Mouse (Mus musculus) spleen, embryonic (tissue): ENCODE measurements around the gene Pex26.

Experiments
- CTCF ChIA-PET: fragments of 350-600 bp; sonication (Branson Sonifier 250); formaldehyde crosslinking; loops from one replicate; lab custom pipeline; 2022; lab: Charles Lee

The Pex26 gene

GRCm38 (mm10) chr6:121202026-121202425, 18.6 kb downstream of the Pex26 start:
- CTCF ChIA-PET: no interaction called here

GRCm38 (mm10) chr6:121206481-121206880, 23.0 kb downstream of the Pex26 start:
- CTCF ChIA-PET: no interaction called here

- CTCF ChIA-PET: no interaction called here
Measured at GRCm38 (mm10) chr6:121209584-121209983, 26.1 kb downstream of the Pex26 start.

- CTCF ChIA-PET: no interaction called here
Measured at GRCm38 (mm10) chr6:121210149-121210925, 26.9 kb downstream of the Pex26 start, which contains the start of gene Tuba8. Tuba8 (plus strand) TSS chr6:121210696.

GRCm38 (mm10) chr6:121210926-121211289, 27.4 kb downstream of the Pex26 start:
- CTCF ChIA-PET: interaction anchor here (0.7 kb wide), 1 partner anchor 46 kb away, joined by 4 read pairs; no protein-coding TSS in a partner anchor

- CTCF ChIA-PET: interaction anchor here (0.6 to 0.7 kb wide), 2 partner anchors 9 to 46 kb away, joined by 3 to 4 read pairs; no protein-coding TSS in a partner anchor
Measured at GRCm38 (mm10) chr6:121211743-121212142, 28.3 kb downstream of the Pex26 start.

GRCm38 (mm10) chr6:121212988-121213387, 29.5 kb downstream of the Pex26 start:
- CTCF ChIA-PET: no interaction called here

GRCm38 (mm10) chr6:121214221-121214620, 30.8 kb downstream of the Pex26 start:
- CTCF ChIA-PET: no interaction called here

- CTCF ChIA-PET: no interaction called here
Measured at GRCm38 (mm10) chr6:121214667-121215330, 31.3 kb downstream of the Pex26 start.

- CTCF ChIA-PET: no interaction called here
Measured at GRCm38 (mm10) chr6:121215336-121215735, 31.9 kb downstream of the Pex26 start.

GRCm38 (mm10) chr6:121215896-121216295, 32.4 kb downstream of the Pex26 start:
- CTCF ChIA-PET: no interaction called here

GRCm38 (mm10) chr6:121216589-121217255, 33.3 kb downstream of the Pex26 start:
- CTCF ChIA-PET: no interaction called here

- CTCF ChIA-PET: interaction anchor here (0.7 kb wide), 1 partner anchor 83 kb away, joined by 4 read pairs; no protein-coding TSS in a partner anchor
Measured at GRCm38 (mm10) chr6:121218002-121218401, 34.5 kb downstream of the Pex26 start.

- CTCF ChIA-PET: interaction anchor here (0.6 kb wide), 1 partner anchor 323 kb away, joined by 3 read pairs; no protein-coding TSS in a partner anchor
Measured at GRCm38 (mm10) chr6:121219406-121219805, 35.9 kb downstream of the Pex26 start.

GRCm38 (mm10) chr6:121220181-121220580, 36.7 kb downstream of the Pex26 start:
- CTCF ChIA-PET: interaction anchor here (0.7 kb wide), 1 partner anchor 8 kb away, joined by 3 read pairs; no protein-coding TSS in a partner anchor

GRCm38 (mm10) chr6:121221876-121222597, 38.6 kb downstream of the Pex26 start:
- CTCF ChIA-PET: no interaction called here

GRCm38 (mm10) chr6:121223001-121223400, 39.5 kb downstream of the Pex26 start:
- CTCF ChIA-PET: interaction anchor here (0.6 kb wide), 1 partner anchor 49 kb away, joined by 3 read pairs; no protein-coding TSS in a partner anchor

- CTCF ChIA-PET: no interaction called here
Measured at GRCm38 (mm10) chr6:121224067-121224466, 40.6 kb downstream of the Pex26 start.

GRCm38 (mm10) chr6:121224993-121225392, 41.5 kb downstream of the Pex26 start:
- CTCF ChIA-PET: no interaction called here

GRCm38 (mm10) chr6:121226043-121226442, 42.6 kb downstream of the Pex26 start:
- CTCF ChIA-PET: no interaction called here

- CTCF ChIA-PET: no interaction called here
Measured at GRCm38 (mm10) chr6:121226744-121227143, 43.3 kb downstream of the Pex26 start.
